38 mouse cellular contexts compared by ENCODE assay signal in the genomic region with DNA sequence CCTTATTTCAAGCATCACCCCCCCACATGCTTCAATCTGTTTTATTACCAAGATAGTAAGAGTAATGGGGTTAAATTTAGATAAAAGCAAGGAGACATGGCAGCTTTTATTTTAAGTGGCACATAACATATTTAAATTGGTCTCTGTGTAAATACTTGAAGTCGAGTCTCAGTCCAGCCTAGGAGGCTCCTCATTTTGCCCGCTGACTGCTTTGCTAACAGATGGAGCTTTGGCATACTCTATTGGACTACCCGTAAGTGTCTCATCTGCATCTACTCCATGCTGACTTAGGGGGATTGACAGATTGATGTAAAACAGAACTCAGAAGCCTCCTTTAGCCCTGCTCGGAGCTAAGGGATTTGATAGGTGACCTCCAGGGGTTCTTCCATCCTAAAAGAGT. TPM values are rescaled to one million over a fixed set of nuclear protein-coding genes. Genes with fewer than 3 reads are reported as not detected.
"Had no signal": no experiment of that assay in that cellular context is flagged by ENCODE, and none has a peak within 500 bp of the region (broad histone marks: within the 10 kb centered on the region; RNA-seq: fewer than 3 reads in every experiment).

No protein-coding gene starts in this region.

- ATAC-seq: hindbrain, embryonic 16.5 days; inflammation-experienced regulatory T-cells, adult 6 months; intestine, embryonic 15.5 days; intestine, postnatal 0 days had no signal

- H3K27ac ChIP-seq: gastrocnemius, adult 2 months; heart, adult 2 months; heart, embryonic 13.5 days; heart, embryonic 15.5 days; hindbrain, embryonic 10.5 days; hindbrain, embryonic 12.5 days; hindbrain, embryonic 14.5 days; intestine, embryonic 15.5 days; layer of hippocampus, adult 2 months; left cerebral cortex, adult 2 months; limb, embryonic 10.5 days; limb, embryonic 12.5 days; liver, embryonic 13.5 days had no signal

- H3K4me3 ChIP-seq: gastrocnemius, adult 2 months; heart, adult 2 months; heart, embryonic 13.5 days; heart, embryonic 15.5 days; hindbrain, embryonic 10.5 days; hindbrain, embryonic 12.5 days; intestine, embryonic 15.5 days; layer of hippocampus, adult 2 months; left cerebral cortex, adult 2 months; limb, embryonic 10.5 days; limb, embryonic 12.5 days; liver, embryonic 13.5 days had no signal

- H3K9me3 ChIP-seq: heart, embryonic 13.5 days; heart, embryonic 15.5 days; hindbrain, embryonic 10.5 days; hindbrain, embryonic 12.5 days; intestine, embryonic 15.5 days; limb, embryonic 10.5 days; limb, embryonic 12.5 days; liver, embryonic 13.5 days had no signal

- H3K36me3 ChIP-seq: heart, embryonic 13.5 days; heart, embryonic 15.5 days; hindbrain, embryonic 10.5 days; hindbrain, embryonic 12.5 days; intestine, embryonic 15.5 days; limb, embryonic 10.5 days; limb, embryonic 12.5 days; liver, embryonic 13.5 days had no signal

- DNase-seq: gastrocnemius, adult 2 months; gastrocnemius, postnatal 10 days; gastrocnemius, postnatal 25 days; heart, adult 2 months; heart, postnatal 4 days; kidney, adult 18-20 months; kidney, adult 8-10 months; kidney, postnatal 10 days; kidney, postnatal 25 days; kidney, postnatal 4 days; liver; liver, embryonic 13.5 days had no signal

- H3K9ac ChIP-seq: heart, embryonic 13.5 days; heart, embryonic 15.5 days; hindbrain, embryonic 12.5 days; hindbrain, embryonic 14.5 days; intestine, embryonic 15.5 days; limb, embryonic 12.5 days; liver, embryonic 13.5 days had no signal

- H3K27me3 ChIP-seq: heart, embryonic 13.5 days; heart, embryonic 15.5 days; hindbrain, embryonic 12.5 days; intestine, embryonic 15.5 days; limb, embryonic 12.5 days; liver, embryonic 13.5 days had no signal

- H3K4me1 ChIP-seq: heart, embryonic 13.5 days; heart, embryonic 15.5 days; hindbrain, embryonic 10.5 days; hindbrain, embryonic 12.5 days; intestine, embryonic 15.5 days; limb, embryonic 10.5 days; limb, embryonic 12.5 days; liver, embryonic 13.5 days had no signal

- H3K4me2 ChIP-seq: heart, embryonic 11.5 days; heart, embryonic 13.5 days; heart, embryonic 15.5 days; hindbrain, embryonic 12.5 days; hindbrain, embryonic 14.5 days; intestine, embryonic 15.5 days; limb, embryonic 12.5 days; liver, embryonic 11.5 days; liver, embryonic 13.5 days had no signal

RNA-seq across cellular contexts. Expression of gene 9630041A04Rik, which starts 17.7 kb away (rescaled TPM):
- total RNA-seq: gastrocnemius, adult 2 months; gastrocnemius, postnatal 10 days; gastrocnemius, postnatal 25 days; gastrocnemius, postnatal 4 days; granulocyte monocyte progenitor cell, adult 5-6 weeks; heart, adult 2 months; heart, postnatal 25 days; heart, postnatal 4 days; layer of hippocampus, adult 2 months; layer of hippocampus, postnatal 10 days; layer of hippocampus, postnatal 25 days; left cerebral cortex, adult 2 months; left cerebral cortex, postnatal 14 days; left cerebral cortex, postnatal 36 days had no signal
- polyA plus RNA-seq: heart, adult 2 months; heart, embryonic 11.5 days; heart, embryonic 13.5 days; heart, embryonic 15.5 days; heart, postnatal 0 days; inflammation-experienced regulatory T-cells, adult 6 months; intestine, postnatal 0 days; kidney, embryonic 14.5 days; kidney, embryonic 16.5 days; limb, embryonic 10.5 days; limb, embryonic 12.5 days; limb, embryonic 14.5 days; liver, embryonic 11.5 days; liver, embryonic 13.5 days had no signal
